Comparison of ENCODE assay signal across 15 mouse cellular contexts in the genomic region with DNA sequence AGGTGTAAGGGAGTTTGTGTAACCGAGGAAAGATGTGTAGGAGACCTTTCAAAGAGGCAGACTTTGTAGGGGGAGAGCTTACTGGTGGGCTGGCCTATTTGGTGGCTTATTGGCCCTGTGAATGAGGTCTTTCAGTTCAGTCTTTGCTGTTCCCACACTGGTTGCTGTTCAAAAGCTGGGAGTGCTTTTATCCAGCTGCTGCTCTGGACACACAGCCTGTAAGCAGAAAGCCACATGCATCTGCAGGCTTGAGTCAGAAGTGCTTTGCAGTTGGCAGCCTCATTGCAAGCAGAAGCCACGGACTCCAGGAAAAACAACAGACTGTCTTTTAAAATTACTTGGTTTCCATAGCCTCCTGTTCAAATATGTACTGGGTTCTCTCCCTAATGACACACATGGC. TPM values are rescaled to one million over a fixed set of nuclear protein-coding genes. Genes with fewer than 3 reads are reported as not detected.
DNase-seq lines count a peak whose midpoint lies in the region; ATAC-seq and TF ChIP-seq lines count a peak whose summit lies in the region.
"Had no signal": no experiment of that assay in that cellular context is flagged by ENCODE, and none has a peak within 500 bp of the region (broad histone marks: within the 10 kb centered on the region; RNA-seq: fewer than 3 reads in every experiment).

No protein-coding gene starts in this region.

- 0 out of 2 replicates have a peak, but pooled peaks cover 3% of the 10 kb centered on the region for H3K4me1 ChIP-seq in limb, embryonic 13.5 days
- H3K4me1 ChIP-seq in intestine, embryonic 15.5 days (replicated peaks) = no peaks in the 10 kb centered on the region
- H3K4me1 ChIP-seq: lung, embryonic 15.5 days had no signal

- no peak for TF ChIP-seq CTCF in brain, embryonic 14.5 days (IDR thresholded peaks at IDR 0.05; ENCODE audit: borderline replicate concordance, extremely low read depth, insufficient read depth, insufficient read length)

- peak; percentile 16 for DNase-seq in gastrocnemius, postnatal 14 days
- DNase-seq in gastrocnemius, postnatal 4 days (ENCODE audit: low spot score in 2 of 2) = no peak
- DNase-seq in layer of hippocampus, adult 9-11 months = peak; percentile 23
- no peak for DNase-seq in layer of hippocampus, postnatal 25 days (ENCODE audit: extremely low spot score in 1 of 2, low spot score in 1 of 2)
- DNase-seq in brain, embryonic 14.5 days (ENCODE audit: low read depth) = peak; percentile 51
- no peak for DNase-seq in ovary, postnatal 10 days (ENCODE audit: low spot score)
- DNase-seq: cerebellum, adult 2 months; kidney, postnatal 36 days; layer of hippocampus, postnatal 36 days had no signal

- no peak overlapping the region for H3K4me2 ChIP-seq in limb, embryonic 13.5 days (replicated peaks)
- H3K4me2 ChIP-seq in intestine, embryonic 15.5 days (replicated peaks) = no peak overlapping the region
- H3K4me2 ChIP-seq: liver, embryonic 11.5 days; lung, embryonic 15.5 days had no signal

- H3K27me3 ChIP-seq in limb, embryonic 13.5 days = no peaks in the 10 kb centered on the region
- H3K27me3 ChIP-seq in intestine, embryonic 15.5 days (replicated peaks) = no peaks in the 10 kb centered on the region
- H3K27me3 ChIP-seq: CH12.LX; lung, embryonic 15.5 days had no signal

- WGBS in limb, embryonic 13.5 days = 38% methylated on average over 2 of the region's 2 CpGs
- 44% methylated on average over 2 of the region's 2 CpGs for WGBS in intestine, embryonic 15.5 days

- H3K36me3 ChIP-seq in limb, embryonic 13.5 days = no peaks in the 10 kb centered on the region
- H3K36me3 ChIP-seq in intestine, embryonic 15.5 days = no peaks in the 10 kb centered on the region
- H3K36me3 ChIP-seq: lung, embryonic 15.5 days had no signal

- H3K27ac ChIP-seq in limb, embryonic 13.5 days = no peak overlapping the region
- no peak overlapping the region for H3K27ac ChIP-seq in intestine, embryonic 15.5 days
- H3K27ac ChIP-seq: lung, embryonic 15.5 days had no signal

- no peaks in the 10 kb centered on the region for H3K9me3 ChIP-seq in limb, embryonic 13.5 days
- no peaks in the 10 kb centered on the region for H3K9me3 ChIP-seq in intestine, embryonic 15.5 days
- H3K9me3 ChIP-seq: lung, embryonic 15.5 days had no signal

- ATAC-seq in limb, embryonic 13.5 days (ENCODE audit: low FRiP score, low read depth) = 0 out of 2 replicates have a peak, but pooled peaks have one; percentile 19
- ATAC-seq in intestine, embryonic 15.5 days = no peak
- ATAC-seq: intestine, postnatal 0 days had no signal

- no peak overlapping the region for H3K9ac ChIP-seq in limb, embryonic 13.5 days
- no peak overlapping the region for H3K9ac ChIP-seq in intestine, embryonic 15.5 days
- H3K9ac ChIP-seq: lung, embryonic 15.5 days had no signal

- TF ChIP-seq POLR2A in brain, embryonic 14.5 days (IDR thresholded peaks at IDR 0.05; ENCODE audit: borderline replicate concordance, extremely low read depth, insufficient read depth, insufficient read length, poor library complexity, severe bottlenecking) = no peak

- intact Hi-C loops in gastrocnemius, postnatal 14 days (cut with DNase I; ENCODE audit: low total_unique reads) = no loop called here

- no peak overlapping the region for H3K4me3 ChIP-seq in limb, embryonic 13.5 days
- no peak overlapping the region for H3K4me3 ChIP-seq in intestine, embryonic 15.5 days (replicated peaks)
- H3K4me3 ChIP-seq: lung, embryonic 15.5 days had no signal

RNA-seq across cellular contexts. Expression of a gene that starts 16.6 kb away (rescaled TPM):
- 10 to 100 TPM; 27.0 to 29.8 TPM for total RNA-seq in gastrocnemius, postnatal 14 days (2021)
- total RNA-seq in gastrocnemius, postnatal 4 days (2021) = 10 to 100 TPM; 32.9 to 34.0 TPM
- 10 to 100 TPM; 57.0 to 60.2 TPM for total RNA-seq in layer of hippocampus, postnatal 25 days (2021)
- 15.0 and 20.2 TPM in 2 replicates for polyA plus RNA-seq in brain, embryonic 14.5 days (2012; rRNA removed)
- 3.7 and 3.9 TPM in 2 replicates for polyA plus RNA-seq in limb, embryonic 13.5 days (2015; fragmentation: Nextera tagmentation; extraction: Ambion mirVana)
- 4.7 and 4.9 TPM in 2 replicates for polyA plus RNA-seq in intestine, embryonic 15.5 days (2015; fragmentation: Nextera tagmentation; extraction: Ambion mirVana)

Comparison
In these comparisons a context has a peak if more than half of its experiments do, and no peak if none do; other contexts are left out.
1. DNase-seq: peak in gastrocnemius, postnatal 14 days (single experiment), layer of hippocampus, adult 9-11 months (single experiment) and brain, embryonic 14.5 days (single experiment); none in gastrocnemius, postnatal 4 days (0 of 2), layer of hippocampus, postnatal 25 days (0 of 2) and ovary, postnatal 10 days (single experiment).